Mouse (Mus musculus): ENCODE data around the gene Wbp1l. TPM values are rescaled to one million over a fixed set of nuclear protein-coding genes. Genes with fewer than 3 reads are reported as not detected.

Gene Wbp1l
- total and polyA plus RNA-seq, 3 experiments: 31.9 to 52.9 (median 41.5) TPM

DNA sequence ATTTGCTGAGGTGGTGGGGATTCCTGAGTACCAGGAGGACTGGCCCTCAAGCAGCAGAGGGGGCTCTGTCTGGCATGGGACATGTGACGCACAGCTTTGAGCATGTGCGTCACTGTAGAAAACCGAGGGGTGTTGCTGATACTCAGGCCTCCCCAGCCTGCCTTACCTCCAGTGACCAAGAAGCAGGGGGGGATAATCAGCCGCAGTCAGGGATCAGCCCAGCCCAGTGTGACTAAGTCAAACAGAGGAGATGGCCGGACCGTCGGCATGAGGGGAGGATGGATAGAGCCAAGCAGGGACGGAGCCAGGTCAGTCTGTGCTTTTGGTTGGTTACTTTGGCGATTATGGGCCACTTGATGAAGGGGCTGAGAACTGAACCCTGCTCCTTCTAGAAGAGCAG lies 32.8 kb downstream of the Wbp1l start:
- H3K4me1 ChIP-seq (ENCODE audit: insufficient read depth, low read depth, low read length): peaks cover 3% of the 10 kb centered on the region; the same call in 1 of the 2 replicates
- H3K36me3 ChIP-seq (replicated peaks): peaks cover 87% of the 10 kb centered on the region

GRCm38 (mm10) chr19:46635766-46636165 lies 36.9 kb downstream of the Wbp1l start:
- DNase-seq (ENCODE audit: low spot score) (no peak), ATAC-seq (ENCODE audit: extremely low read depth, insufficient number of reproducible peaks, low FRiP score, poor library complexity, severe bottlenecking) (no peak)
- peaks cover 88% of the 10 kb centered on the region for H3K36me3 ChIP-seq (replicated peaks)
- H3K4me3 ChIP-seq (ENCODE audit: low read depth, low read length): no peak overlapping the region
- TF ChIP-seq GATA1 (IDR thresholded peaks at IDR 0.05; ENCODE audit: borderline replicate concordance, low read length): no peak
- TF ChIP-seq POLR2AphosphoS5 (IDR thresholded peaks at IDR 0.05; ENCODE audit: insufficient replicate concordance, low read depth, low read length): no peak
- TF ChIP-seq GATA2 (IDR thresholded peaks at IDR 0.05; ENCODE audit: borderline replicate concordance, low read depth, low read length): no peak
- no peak for TF ChIP-seq TAL1 (conservative IDR thresholded peaks at IDR 0.05; ENCODE audit: low read depth, low read length)
- no peak for TF ChIP-seq CTCF (IDR thresholded peaks at IDR 0.05; ENCODE audit: low read depth, low read length)
- no peaks in the 10 kb centered on the region for H3K9me3 ChIP-seq (replicated peaks)
- H3K4me1 ChIP-seq (ENCODE audit: insufficient read depth, low read depth, low read length): peaks cover 14% of the 10 kb centered on the region; the same call in 1 of the 2 replicates
- H3K27me3 ChIP-seq (ENCODE audit: insufficient read depth, low read length): no peaks in the 10 kb centered on the region

More for the DNA sequence above, 32.8 kb downstream of the Wbp1l start:
- no peak for DNase-seq (ENCODE audit: low spot score)
- Histone ChIP-seq H3K27me3 (ENCODE audit: insufficient read depth, low read length) (no peaks in the 10 kb centered on the region), H3K9me3 (replicated peaks) (no peaks in the 10 kb centered on the region), H3K4me3 (ENCODE audit: low read depth, low read length) (no peak overlapping the region)
- no peak for ATAC-seq (ENCODE audit: extremely low read depth, insufficient number of reproducible peaks, low FRiP score, poor library complexity, severe bottlenecking)
- TF ChIP-seq POLR2AphosphoS5 (IDR thresholded peaks at IDR 0.05; ENCODE audit: insufficient replicate concordance, low read depth, low read length) (no peak), GATA1 (IDR thresholded peaks at IDR 0.05; ENCODE audit: borderline replicate concordance, low read length) (no peak), TAL1 (conservative IDR thresholded peaks at IDR 0.05; ENCODE audit: low read depth, low read length) (no peak), CTCF (IDR thresholded peaks at IDR 0.05; ENCODE audit: low read depth, low read length) (no peak), GATA2 (IDR thresholded peaks at IDR 0.05; ENCODE audit: borderline replicate concordance, low read depth, low read length) (no peak)

GRCm38 (mm10) chr19:46637598-46637997 lies 38.7 kb downstream of the Wbp1l start:
- Histone ChIP-seq H3K4me1 (ENCODE audit: insufficient read depth, low read depth, low read length) (peaks cover 17% of the 10 kb centered on the region; the same call in 1 of the 2 replicates), H3K36me3 (replicated peaks) (peaks cover 88% of the 10 kb centered on the region), H3K9me3 (replicated peaks) (no peaks in the 10 kb centered on the region), H3K4me3 (ENCODE audit: low read depth, low read length) (no peak overlapping the region), H3K27me3 (ENCODE audit: insufficient read depth, low read length) (no peaks in the 10 kb centered on the region)
- DNase-seq (ENCODE audit: low spot score): no peak
- ATAC-seq (ENCODE audit: extremely low read depth, insufficient number of reproducible peaks, low FRiP score, poor library complexity, severe bottlenecking): no peak
- TF ChIP-seq GATA1 (IDR thresholded peaks at IDR 0.05; ENCODE audit: borderline replicate concordance, low read length) (no peak), GATA2 (IDR thresholded peaks at IDR 0.05; ENCODE audit: borderline replicate concordance, low read depth, low read length) (no peak), POLR2AphosphoS5 (IDR thresholded peaks at IDR 0.05; ENCODE audit: insufficient replicate concordance, low read depth, low read length) (no peak), CTCF (IDR thresholded peaks at IDR 0.05; ENCODE audit: low read depth, low read length) (no peak), TAL1 (conservative IDR thresholded peaks at IDR 0.05; ENCODE audit: low read depth, low read length) (no peak)

DNA sequence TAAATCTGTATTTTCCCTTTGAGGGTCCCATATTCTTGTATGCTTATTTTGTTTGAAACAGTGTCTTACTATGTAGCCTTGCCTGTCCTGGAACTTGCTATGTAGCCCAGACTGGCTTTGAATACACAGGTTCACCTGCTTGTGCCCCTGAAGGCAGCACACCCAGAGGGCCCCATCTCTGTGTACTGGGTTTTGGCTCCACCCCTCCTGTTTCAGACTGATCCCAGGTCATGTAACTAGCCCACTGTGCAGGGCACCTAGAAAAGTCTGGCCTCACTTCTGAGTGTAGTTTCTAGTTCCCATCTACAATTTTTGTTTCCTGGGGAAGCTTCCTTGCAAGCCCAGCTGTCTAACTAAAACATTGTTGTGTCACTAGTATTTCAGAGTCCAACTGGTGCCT lies 40.2 kb downstream of the Wbp1l start:
- no peak for TF ChIP-seq GATA2 (IDR thresholded peaks at IDR 0.05; ENCODE audit: borderline replicate concordance, low read depth, low read length)
- TF ChIP-seq CTCF (IDR thresholded peaks at IDR 0.05; ENCODE audit: low read depth, low read length): no peak
- no peak for TF ChIP-seq TAL1 (conservative IDR thresholded peaks at IDR 0.05; ENCODE audit: low read depth, low read length)
- TF ChIP-seq POLR2AphosphoS5 (IDR thresholded peaks at IDR 0.05; ENCODE audit: insufficient replicate concordance, low read depth, low read length): no peak
- no peak for TF ChIP-seq GATA1 (IDR thresholded peaks at IDR 0.05; ENCODE audit: borderline replicate concordance, low read length)
- DNase-seq (ENCODE audit: low spot score) (no peak), ATAC-seq (ENCODE audit: extremely low read depth, insufficient number of reproducible peaks, low FRiP score, poor library complexity, severe bottlenecking) (no peak)
- H3K9me3 ChIP-seq (replicated peaks): no peaks in the 10 kb centered on the region
- H3K27me3 ChIP-seq (ENCODE audit: insufficient read depth, low read length): no peaks in the 10 kb centered on the region
- peaks cover 91% of the 10 kb centered on the region for H3K36me3 ChIP-seq (replicated peaks)
- peaks cover 17% of the 10 kb centered on the region; the same call in 1 of the 2 replicates for H3K4me1 ChIP-seq (ENCODE audit: insufficient read depth, low read depth, low read length)
- H3K4me3 ChIP-seq (ENCODE audit: low read depth, low read length): no peak overlapping the region

- DNase-seq (ENCODE audit: low spot score) (no peak), ATAC-seq (ENCODE audit: extremely low read depth, insufficient number of reproducible peaks, low FRiP score, poor library complexity, severe bottlenecking) (no peak)
- H3K9me3 ChIP-seq (replicated peaks): no peaks in the 10 kb centered on the region
- H3K27me3 ChIP-seq (ENCODE audit: insufficient read depth, low read length): no peaks in the 10 kb centered on the region
- H3K4me1 ChIP-seq (ENCODE audit: insufficient read depth, low read depth, low read length): peaks cover 17% of the 10 kb centered on the region; the same call in 1 of the 2 replicates
- no peak overlapping the region for H3K4me3 ChIP-seq (ENCODE audit: low read depth, low read length)
- no peak for TF ChIP-seq GATA2 (IDR thresholded peaks at IDR 0.05; ENCODE audit: borderline replicate concordance, low read depth, low read length)
- TF ChIP-seq TAL1 (conservative IDR thresholded peaks at IDR 0.05; ENCODE audit: low read depth, low read length): no peak
- no peak for TF ChIP-seq POLR2AphosphoS5 (IDR thresholded peaks at IDR 0.05; ENCODE audit: insufficient replicate concordance, low read depth, low read length)
- no peak for TF ChIP-seq GATA1 (IDR thresholded peaks at IDR 0.05; ENCODE audit: borderline replicate concordance, low read length)
- no peak for TF ChIP-seq CTCF (IDR thresholded peaks at IDR 0.05; ENCODE audit: low read depth, low read length)
- peaks cover 91% of the 10 kb centered on the region for H3K36me3 ChIP-seq (replicated peaks)
Observed at GRCm38 (mm10) chr19:46639496-46639895, 40.6 kb downstream of the Wbp1l start.

GRCm38 (mm10) chr19:46640780-46641179 lies 41.9 kb downstream of the Wbp1l start:
- no peaks in the 10 kb centered on the region for H3K9me3 ChIP-seq (replicated peaks)
- H3K4me3 ChIP-seq (ENCODE audit: low read depth, low read length): no peak overlapping the region
- H3K27me3 ChIP-seq (ENCODE audit: insufficient read depth, low read length): no peaks in the 10 kb centered on the region
- TF ChIP-seq GATA1 (IDR thresholded peaks at IDR 0.05; ENCODE audit: borderline replicate concordance, low read length): no peak
- no peak for TF ChIP-seq CTCF (IDR thresholded peaks at IDR 0.05; ENCODE audit: low read depth, low read length)
- TF ChIP-seq GATA2 (IDR thresholded peaks at IDR 0.05; ENCODE audit: borderline replicate concordance, low read depth, low read length): no peak
- TF ChIP-seq POLR2AphosphoS5 (IDR thresholded peaks at IDR 0.05; ENCODE audit: insufficient replicate concordance, low read depth, low read length): no peak
- no peak for TF ChIP-seq TAL1 (conservative IDR thresholded peaks at IDR 0.05; ENCODE audit: low read depth, low read length)
- H3K4me1 ChIP-seq (ENCODE audit: insufficient read depth, low read depth, low read length): peaks cover 16% of the 10 kb centered on the region; the same call in 1 of the 2 replicates
- peaks cover 94% of the 10 kb centered on the region for H3K36me3 ChIP-seq (replicated peaks)
- DNase-seq (ENCODE audit: low spot score) (no peak), ATAC-seq (ENCODE audit: extremely low read depth, insufficient number of reproducible peaks, low FRiP score, poor library complexity, severe bottlenecking) (no peak)

All from G1E (cell line).